Mouse (Mus musculus): ENCODE measurements around the gene Atp6v0e2.

- TF ChIP-seq POLR2A (IDR thresholded peaks at IDR 0.05; ENCODE audit: borderline replicate concordance, low read depth, low read length): no peak
- no peak for TF ChIP-seq CTCF (IDR thresholded peaks at IDR 0.05; ENCODE audit: low read depth, low read length)
Observed at GRCm38 (mm10) chr6:48579215-48579648, 41.8 kb downstream of the Atp6v0e2 start.
